Mouse (Mus musculus) intestine, embryonic 15.5 days (tissue): Measurements from ENCODE around the gene Atp6v1c2. TPM values are rescaled to one million over a fixed set of nuclear protein-coding genes. Genes with fewer than 3 reads are reported as not detected.

Experiments used
- ATAC-seq: fragments of 200-750 bp; cut with Nextera tagmentation; 2 replicates; pipeline ENCODE4 v1.8.0; 2017; ENCODE audit warnings: moderate TSS enrichment, moderate library complexity
- H3K27ac ChIP-seq: fragments of 300-500 bp; sonication (generic); 2 replicates; pipeline ENCODE4 v1.5.1; 2015; ENCODE audit warnings: mild to moderate bottlenecking, inconsistent platforms
- H3K27me3 ChIP-seq: fragments of 300-500 bp; sonication (generic); replicated peaks from 2 replicates; pipeline ENCODE4 v1.6.1; 2015; ENCODE audit warnings: inconsistent platforms
- H3K36me3 ChIP-seq: fragments of 300-500 bp; sonication (generic); 2 replicates; pipeline ENCODE4 v1.6.1; 2015; ENCODE audit warnings: inconsistent platforms
- H3K4me1 ChIP-seq: fragments of 300-500 bp; sonication (generic); replicated peaks from 2 replicates; pipeline ENCODE4 v1.6.1; 2015; ENCODE audit warnings: inconsistent platforms
- H3K4me2 ChIP-seq: fragments of 300-500 bp; sonication (generic); replicated peaks from 2 replicates; pipeline ENCODE4 v1.6.1; 2015; ENCODE audit warnings: mild to moderate bottlenecking, inconsistent platforms
- H3K4me3 ChIP-seq: fragments of 300-500 bp; sonication (generic); replicated peaks from 2 replicates; pipeline ENCODE4 v1.5.1; 2015; ENCODE audit warnings: inconsistent platforms
- H3K9ac ChIP-seq: fragments of 300-500 bp; sonication (generic); 2 replicates; pipeline ENCODE4 v1.6.1; 2015; ENCODE audit warnings: inconsistent platforms
- H3K9me3 ChIP-seq: fragments of 300-500 bp; sonication (generic); 2 replicates; pipeline ENCODE4 v1.6.1; 2016; ENCODE audit warnings: inconsistent platforms
- WGBS: fragments of 180-500 bp; shearing (Covaris S2); methylation state at CpG from one replicate; pipeline ENCODE4 v1.1.7; 2015; 5-methylcytosine and 5-hydroxymethylcytosine counted together
- polyA plus RNA-seq: library from polyadenylated mRNA; unstranded; fragments of >200 nt; fragmentation: Nextera tagmentation; extraction: Ambion mirVana; gene quantifications from 2 replicates; pipeline ENCODE4 v1.2.1, GENCODE M21; 2015

Atp6v1c2 gene
- polyA plus RNA-seq, 1 experiment from 2014 or later, result 0.11 TPM

- Histone ChIP-seq H3K36me3 (no peaks in the 10 kb centered on the region), H3K9me3 (no peaks in the 10 kb centered on the region), H3K27ac (no peak overlapping the region), H3K4me2 (no peak overlapping the region), H3K9ac (no peak overlapping the region), H3K4me1 (no peaks in the 10 kb centered on the region), H3K27me3 (peaks cover 8% of the 10 kb centered on the region), H3K4me3 (no peak overlapping the region)
- WGBS, result 57% methylated on average over 4 of the region's 4 CpGs
- ATAC-seq, result no peak
These were observed 11.2 kb downstream of the Atp6v1c2 start for GRCm38 (mm10) chr12:17317970-17318369.

- Histone ChIP-seq H3K9me3 (no peaks in the 10 kb centered on the region), H3K27ac (no peak overlapping the region), H3K27me3 (no peaks in the 10 kb centered on the region), H3K36me3 (no peaks in the 10 kb centered on the region), H3K4me3 (no peak overlapping the region), H3K4me2 (no peak overlapping the region), H3K9ac (no peak overlapping the region), H3K4me1 (no peaks in the 10 kb centered on the region)
- ATAC-seq, result no peak
- 86% methylated on average over 5 of the region's 5 CpGs for WGBS
These were observed 13.1 kb downstream of the Atp6v1c2 start for GRCm38 (mm10) chr12:17316096-17316495.

DNA sequence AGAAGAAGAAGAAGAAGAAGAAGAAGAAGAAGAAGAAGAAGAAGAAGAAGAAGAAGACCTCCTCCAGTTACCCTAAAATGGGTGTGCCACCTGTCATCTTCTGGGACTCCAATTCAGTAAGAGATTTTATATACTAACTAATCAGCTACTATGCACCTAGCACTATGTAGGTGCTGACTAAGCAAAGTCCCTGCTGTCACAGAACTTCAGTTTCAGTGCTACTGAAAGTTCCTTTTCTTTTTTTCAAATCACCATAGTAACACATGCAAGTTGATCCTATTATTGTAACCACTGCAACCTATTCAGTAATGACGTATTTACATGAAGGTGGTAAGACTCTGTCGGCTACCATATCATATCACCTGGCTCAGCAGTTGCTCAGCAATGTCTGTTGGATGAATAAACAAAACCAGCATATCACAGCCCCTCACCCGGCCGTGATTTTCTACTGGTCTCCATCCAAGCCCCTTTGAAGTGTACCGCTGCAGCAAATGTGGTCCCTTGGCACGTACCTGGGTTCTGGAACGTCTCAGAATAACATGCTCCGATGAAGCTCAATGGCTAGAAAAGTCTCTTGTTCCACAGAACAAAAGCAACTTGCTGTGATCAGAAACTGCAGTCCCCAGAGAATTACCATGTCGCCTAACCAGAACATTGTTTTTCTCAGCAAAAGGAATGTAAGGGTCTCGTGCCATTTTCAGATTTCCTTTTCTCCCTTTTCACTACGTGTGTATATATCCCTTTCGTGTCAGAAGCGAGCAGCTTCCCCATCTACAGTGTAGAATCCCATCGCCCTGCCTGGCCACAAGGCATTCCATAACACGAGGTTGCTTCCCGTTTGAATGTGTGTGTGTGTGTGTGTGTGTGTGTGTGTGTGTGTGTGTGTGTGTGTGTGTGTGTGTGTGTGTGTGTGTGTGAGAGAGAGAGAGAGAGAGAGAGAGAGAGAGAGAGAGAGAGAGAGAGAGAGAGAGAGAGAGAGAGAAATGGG lies 18.0 kb downstream of the Atp6v1c2 start:
- H3K4me3 ChIP-seq, result no peak overlapping the region
- H3K9ac ChIP-seq, result no peak overlapping the region
- H3K27me3 ChIP-seq, result no peaks in the 10 kb centered on the region
- H3K4me1 ChIP-seq, result no peaks in the 10 kb centered on the region
- no peak overlapping the region for H3K27ac ChIP-seq
- H3K36me3 ChIP-seq, result no peaks in the 10 kb centered on the region
- 67% methylated on average over 16 of the region's 16 CpGs for WGBS
- no peak for ATAC-seq
- no peak overlapping the region for H3K4me2 ChIP-seq
- H3K9me3 ChIP-seq, result no peaks in the 10 kb centered on the region

DNA sequence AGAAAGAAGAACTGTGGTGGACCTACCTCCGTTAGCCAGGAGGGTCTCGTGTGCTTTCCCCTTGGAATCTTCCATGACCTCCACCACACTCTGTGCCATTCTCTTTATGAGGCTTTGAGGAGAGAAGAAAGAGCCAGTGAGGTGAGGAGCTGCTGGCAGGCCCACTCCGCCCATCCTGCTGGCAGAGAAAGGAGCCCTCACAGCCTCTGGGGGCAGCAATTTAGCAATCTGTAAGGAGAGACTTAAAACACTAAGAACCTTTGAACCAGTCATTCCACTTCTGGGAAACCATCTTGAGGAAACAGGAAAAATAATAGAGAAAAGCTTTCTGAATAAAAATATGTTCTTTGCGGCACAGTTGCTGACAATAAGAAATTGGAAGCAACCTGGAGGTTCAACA lies 20.9 kb downstream of the Atp6v1c2 start:
- no peak for ATAC-seq
- H3K27ac ChIP-seq, result no peak overlapping the region
- WGBS, result 47% methylated on average over 4 of the region's 4 CpGs
- H3K9me3 ChIP-seq, result no peaks in the 10 kb centered on the region
- H3K36me3 ChIP-seq, result no peaks in the 10 kb centered on the region
- no peak overlapping the region for H3K4me3 ChIP-seq
- H3K27me3 ChIP-seq, result no peaks in the 10 kb centered on the region
- H3K4me1 ChIP-seq, result no peaks in the 10 kb centered on the region
- H3K9ac ChIP-seq, result no peak overlapping the region
- H3K4me2 ChIP-seq, result no peak overlapping the region

GRCm38 (mm10) chr12:17305445-17305844 lies 23.7 kb downstream of the Atp6v1c2 start:
- no peaks in the 10 kb centered on the region for H3K9me3 ChIP-seq
- no peaks in the 10 kb centered on the region for H3K27me3 ChIP-seq
- no peak overlapping the region for H3K27ac ChIP-seq
- no peak overlapping the region for H3K4me3 ChIP-seq
- no peaks in the 10 kb centered on the region for H3K4me1 ChIP-seq
- no peaks in the 10 kb centered on the region for H3K36me3 ChIP-seq
- H3K4me2 ChIP-seq, result no peak overlapping the region
- WGBS, result 82% methylated on average over 7 of the region's 7 CpGs
- ATAC-seq, result no peak
- H3K9ac ChIP-seq, result no peak overlapping the region

- H3K4me2 ChIP-seq, result no peak overlapping the region
- H3K27me3 ChIP-seq, result no peaks in the 10 kb centered on the region
- no peak for ATAC-seq
- no peaks in the 10 kb centered on the region for H3K36me3 ChIP-seq
- H3K4me1 ChIP-seq, result no peaks in the 10 kb centered on the region
- no peak overlapping the region for H3K9ac ChIP-seq
- no peak overlapping the region for H3K27ac ChIP-seq
- WGBS, result 93% methylated on average over 1 of the region's 1 CpGs
- no peaks in the 10 kb centered on the region for H3K9me3 ChIP-seq
- no peak overlapping the region for H3K4me3 ChIP-seq
These were observed 29.3 kb downstream of the Atp6v1c2 start for GRCm38 (mm10) chr12:17299902-17300301.

GRCm38 (mm10) chr12:17296899-17297298 lies 32.3 kb downstream of the Atp6v1c2 start:
- H3K9ac ChIP-seq, result no peak overlapping the region
- H3K27ac ChIP-seq, result no peak overlapping the region
- H3K9me3 ChIP-seq, result no peaks in the 10 kb centered on the region
- ATAC-seq, result no peak
- H3K4me2 ChIP-seq, result no peak overlapping the region
- H3K27me3 ChIP-seq, result no peaks in the 10 kb centered on the region
- no peaks in the 10 kb centered on the region for H3K36me3 ChIP-seq
- H3K4me3 ChIP-seq, result no peak overlapping the region
- H3K4me1 ChIP-seq, result no peaks in the 10 kb centered on the region
- 60% methylated on average over 2 of the region's 2 CpGs for WGBS

GRCm38 (mm10) chr12:17290569-17290968 lies 38.6 kb downstream of the Atp6v1c2 start:
- ATAC-seq, result peak; percentile 70
- Histone ChIP-seq H3K36me3 (no peaks in the 10 kb centered on the region), H3K4me1 (no peaks in the 10 kb centered on the region), H3K27me3 (no peaks in the 10 kb centered on the region), H3K9ac (no peak overlapping the region), H3K4me3 (no peak overlapping the region), H3K4me2 (no peak overlapping the region), H3K27ac (no peak overlapping the region), H3K9me3 (no peaks in the 10 kb centered on the region)
- 54% methylated on average over 4 of the region's 4 CpGs for WGBS

DNA sequence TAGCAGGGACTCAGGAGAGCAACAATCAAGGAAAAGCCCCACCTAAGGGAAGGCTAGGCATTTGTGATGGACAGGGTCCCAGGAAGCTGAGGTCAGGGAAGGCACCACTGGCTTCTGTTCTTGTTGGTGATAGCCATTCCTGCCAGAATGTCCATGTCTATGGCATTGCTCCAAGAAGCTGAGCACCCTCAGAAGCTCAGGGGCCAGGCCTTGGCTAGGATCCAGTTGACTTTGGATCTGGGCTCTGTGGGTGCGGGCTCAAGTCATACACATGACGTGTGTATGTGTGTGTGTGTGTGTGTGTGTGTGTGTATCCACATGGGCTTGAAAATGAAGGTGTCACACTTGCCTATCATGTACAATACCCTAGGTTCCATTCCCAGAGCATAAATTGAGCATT lies 39.2 kb downstream of the Atp6v1c2 start:
- Histone ChIP-seq H3K9me3 (no peaks in the 10 kb centered on the region), H3K27me3 (no peaks in the 10 kb centered on the region), H3K4me3 (no peak overlapping the region), H3K27ac (no peak overlapping the region), H3K9ac (no peak overlapping the region), H3K4me1 (no peaks in the 10 kb centered on the region), H3K36me3 (peaks cover 5% of the 10 kb centered on the region; the same call in 1 of the 2 replicates), H3K4me2 (no peak overlapping the region)
- ATAC-seq, result peak; percentile 46; the same call in 1 of the 2 replicates
- 73% methylated on average over 2 of the region's 2 CpGs for WGBS

DNA sequence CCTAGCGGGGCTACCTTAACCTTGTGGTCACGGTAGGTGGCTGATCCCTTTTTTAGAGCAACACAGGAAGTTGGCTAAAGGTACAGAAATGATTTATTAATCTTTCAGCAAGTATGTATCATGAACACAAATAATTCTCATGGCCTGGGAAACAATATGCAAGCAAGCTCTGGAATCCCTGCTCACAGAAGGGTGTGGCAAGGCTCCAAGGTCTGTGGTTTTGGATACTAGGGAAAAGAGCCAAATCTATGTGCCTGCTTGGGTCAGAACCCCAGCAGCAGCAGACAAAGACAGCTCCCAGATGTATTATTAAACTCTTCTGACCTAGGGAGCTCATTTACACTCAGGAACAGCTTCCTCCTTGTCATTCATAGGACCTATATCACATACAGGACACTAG lies 40.1 kb downstream of the Atp6v1c2 start:
- no peak for ATAC-seq
- Histone ChIP-seq H3K4me2 (no peak overlapping the region), H3K36me3 (peaks cover 9% of the 10 kb centered on the region), H3K27me3 (no peaks in the 10 kb centered on the region), H3K27ac (no peak overlapping the region), H3K9ac (no peak overlapping the region), H3K9me3 (no peaks in the 10 kb centered on the region), H3K4me1 (no peaks in the 10 kb centered on the region), H3K4me3 (no peak overlapping the region)
- 65% methylated on average over 2 of the region's 2 CpGs for WGBS

- H3K9me3 ChIP-seq, result no peaks in the 10 kb centered on the region
- no peak overlapping the region for H3K4me3 ChIP-seq
- 69% methylated on average over 4 of the region's 4 CpGs for WGBS
- H3K4me2 ChIP-seq, result no peak overlapping the region
- no peak for ATAC-seq
- no peaks in the 10 kb centered on the region for H3K27me3 ChIP-seq
- H3K27ac ChIP-seq, result no peak overlapping the region
- no peaks in the 10 kb centered on the region for H3K4me1 ChIP-seq
- H3K36me3 ChIP-seq, result peaks cover 15% of the 10 kb centered on the region
- no peak overlapping the region for H3K9ac ChIP-seq
These were observed 40.7 kb downstream of the Atp6v1c2 start for GRCm38 (mm10) chr12:17288496-17288895.

GRCm38 (mm10) chr12:17273841-17274240 lies 55.3 kb downstream of the Atp6v1c2 start:
- Histone ChIP-seq H3K9me3 (no peaks in the 10 kb centered on the region), H3K27me3 (no peaks in the 10 kb centered on the region), H3K4me2 (no peak overlapping the region), H3K36me3 (peaks cover 46% of the 10 kb centered on the region), H3K27ac (no peak overlapping the region), H3K4me3 (no peak overlapping the region), H3K4me1 (0 out of 2 replicates have a peak, but pooled peaks cover 2% of the 10 kb centered on the region), H3K9ac (no peak overlapping the region)
- ATAC-seq, result no peak
- 87% methylated on average over 7 of the region's 7 CpGs for WGBS

- Histone ChIP-seq H3K4me3 (no peak overlapping the region), H3K27ac (no peak overlapping the region), H3K4me1 (peaks cover 12% of the 10 kb centered on the region), H3K9me3 (no peaks in the 10 kb centered on the region), H3K4me2 (no peak overlapping the region), H3K9ac (no peak overlapping the region), H3K36me3 (peaks cover 30% of the 10 kb centered on the region), H3K27me3 (no peaks in the 10 kb centered on the region)
- no peak for ATAC-seq
- 75% methylated on average over 1 of the region's 1 CpGs for whole genome bisulfite sequencing
These were observed 57.9 kb downstream of the Atp6v1c2 start for GRCm38 (mm10) chr12:17271272-17271671.
